Mouse (Mus musculus) megakaryocyte, embryonic 14.5 days (primary cell): ENCODE data around the gene Sh3bp4.

Experiments
- FLI1 ChIP-seq: IDR thresholded peaks from 2 replicates; pipeline ENCODE4 v1.6.1; 2012; ENCODE audit warnings: low read length, inconsistent platforms, mixed read lengths
- GATA1 ChIP-seq: IDR thresholded peaks from 3 replicates; pipeline ENCODE4 v1.6.1; 2012; ENCODE audit warnings: mixed read lengths, low read length, inconsistent platforms, borderline replicate concordance

- TF ChIP-seq FLI1 = no peak
- no peak for TF ChIP-seq GATA1
Observed at GRCm38 (mm10) chr1:89140113-89140512, 69.9 kb downstream of the Sh3bp4 start.
